Mouse (Mus musculus) c-Kit-negative CD71-positive TER-119-positive erythroid progenitor cells, embryonic 14.5 days (primary cell): ENCODE measurements around the gene Ndufs8.

Experiments used
- DNase-seq: peaks from one replicate; pipeline ENCODE4 v3.0.0-alpha.2; 2013; ENCODE audit warnings: low read depth, low spot score

Gene Ndufs8

GRCm38 (mm10) chr19:3931716-3932115 lies 19.1 kb upstream of the Ndufs8 start:
- no peak for DNase-seq

- DNase-seq, result no peak
Observed at GRCm38 (mm10) chr19:3930262-3931057, 17.9 kb upstream of the Ndufs8 start.

- no peak for DNase-seq
Observed at GRCm38 (mm10) chr19:3929211-3929941, 16.8 kb upstream of the Ndufs8 start, which contains the start of gene Aldh3b1. TSS of gene Aldh3b1 (minus strand) at chr19:3929808.

GRCm38 (mm10) chr19:3928779-3929178 lies 16.2 kb upstream of the Ndufs8 start:
- DNase-seq, result no peak

- no peak for DNase-seq
Observed at GRCm38 (mm10) chr19:3927989-3928388, 15.4 kb upstream of the Ndufs8 start.

- no peak for DNase-seq
Observed at GRCm38 (mm10) chr19:3926685-3927084, 14.1 kb upstream of the Ndufs8 start.

- DNase-seq, result no peak
Observed at GRCm38 (mm10) chr19:3926279-3926678, 13.7 kb upstream of the Ndufs8 start.

GRCm38 (mm10) chr19:3925859-3926258 lies 13.3 kb upstream of the Ndufs8 start:
- no peak for DNase-seq

GRCm38 (mm10) chr19:3924868-3925267 lies 12.3 kb upstream of the Ndufs8 start:
- no peak for DNase-seq

- no peak for DNase-seq
Observed at GRCm38 (mm10) chr19:3924190-3924589, 11.6 kb upstream of the Ndufs8 start.

- no peak for DNase-seq
Observed at GRCm38 (mm10) chr19:3923586-3923985, 11.0 kb upstream of the Ndufs8 start.

GRCm38 (mm10) chr19:3922661-3923371 lies 10.2 kb upstream of the Ndufs8 start:
- DNase-seq, result no peak

GRCm38 (mm10) chr19:3919928-3920327 lies 7.4 kb upstream of the Ndufs8 start:
- no peak for DNase-seq

- DNase-seq, result no peak
Observed at GRCm38 (mm10) chr19:3916727-3917126, 4.2 kb upstream of the Ndufs8 start.

- no peak for DNase-seq
Observed at GRCm38 (mm10) chr19:3914535-3914934, 2.0 kb upstream of the Ndufs8 start.

- no peak for DNase-seq
Observed at GRCm38 (mm10) chr19:3913692-3914091, 1.1 kb upstream of the Ndufs8 start.

- DNase-seq, result no peak
Observed at GRCm38 (mm10) chr19:3910206-3910605, 2.4 kb downstream of the Ndufs8 start.

- no peak for DNase-seq
Observed at GRCm38 (mm10) chr19:3907876-3908660, 4.5 kb downstream of the Ndufs8 start.

- DNase-seq, result peak; percentile 32
Observed at GRCm38 (mm10) chr19:3906795-3907786, 5.5 kb downstream of the Ndufs8 start, which contains the start of gene Tcirg1. TSS of gene Tcirg1 (minus strand) at chr19:3907133.

GRCm38 (mm10) chr19:3906326-3906725 lies 6.2 kb downstream of the Ndufs8 start:
- no peak for DNase-seq
